Mouse (Mus musculus): ENCODE results near the gene Chd5.

DNA sequence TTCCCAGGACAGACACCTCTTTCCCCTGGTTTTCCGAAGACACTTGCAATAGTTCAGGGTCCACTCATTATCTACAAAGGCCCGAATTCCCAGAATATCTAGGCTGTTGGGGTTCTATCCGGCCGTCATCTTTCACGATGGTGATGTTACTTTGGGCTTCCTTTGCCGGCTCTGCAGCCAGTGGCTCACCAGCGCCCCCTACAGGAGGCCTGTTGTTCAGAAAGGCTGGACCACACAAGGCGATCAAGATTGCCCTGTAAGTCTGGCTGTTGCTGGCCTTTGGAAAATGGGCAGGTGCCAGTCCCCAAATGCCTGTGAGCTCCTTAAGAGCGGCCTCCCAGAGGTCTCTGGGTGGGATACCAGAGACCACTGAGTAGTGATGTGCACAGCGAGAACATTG, 96.8 kb downstream of the Chd5 start:
- TF ChIP-seq POLR2A (IDR thresholded peaks at IDR 0.05; ENCODE audit: low read depth, low read length) (no peak), CTCF (IDR thresholded peaks at IDR 0.05; ENCODE audit: extremely low read depth, insufficient read length, insufficient replicate concordance, low read depth, low read length) (peak; percentile 90)

All from small intestine, adult 2 months (tissue).